Mouse (Mus musculus) frontal cortex, postnatal 25 days (tissue): ENCODE data around the gene Igdcc3.

Source experiments
- DNase-seq, 2 experiments: peaks; one replicate each; pipeline ENCODE4 v3.0.0; 2022; ENCODE audit warnings: low spot score in 2 of 2

Gene Igdcc3

DNA sequence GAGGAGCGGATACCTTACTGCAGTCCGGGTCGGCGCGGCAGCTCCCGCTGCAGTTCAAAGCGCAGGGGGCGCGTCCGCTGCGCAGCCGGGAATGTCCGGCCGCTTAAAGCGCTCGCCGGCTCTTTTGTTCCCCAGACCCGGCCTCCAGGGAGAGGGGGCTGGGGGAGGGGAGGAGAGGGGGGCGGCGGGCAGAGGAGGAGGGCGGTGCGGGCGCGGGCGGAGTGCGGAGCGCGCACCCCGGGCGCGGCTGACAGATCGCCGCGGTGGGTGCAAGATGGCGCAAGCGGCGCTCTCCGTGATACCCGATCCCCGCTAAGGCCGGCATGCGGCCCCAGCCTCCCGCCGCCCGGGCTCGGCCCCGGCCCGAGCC, at the start of gene Igdcc3:
Gene Igdcc3, plus strand, starts transcription at position 254 of the 370 bp plus-strand sequence.
- peak in 1 of 2 experiments; percentile 21 for DNase-seq

DNA sequence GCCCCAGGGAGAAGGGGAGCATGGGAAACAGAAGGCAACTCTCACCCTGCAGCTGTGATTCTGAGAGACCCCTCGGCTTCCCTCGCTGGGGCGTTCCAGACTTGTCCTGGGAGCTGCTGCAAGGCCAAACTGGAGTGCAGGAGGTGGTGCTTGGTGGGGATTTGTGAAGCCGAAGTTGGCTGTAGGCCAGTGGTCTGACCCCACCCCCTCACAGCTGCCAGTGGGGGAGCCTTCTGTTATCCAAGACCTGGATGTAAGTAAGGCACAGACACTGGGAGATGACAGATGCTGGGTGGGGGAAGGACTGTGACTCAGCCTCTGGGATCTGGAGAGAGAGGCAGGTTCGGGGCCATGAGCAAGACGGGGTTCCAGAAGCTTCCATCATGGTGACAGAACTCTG, 46.8 kb upstream of the Igdcc3 start:
- DNase-seq, result no peak

DNA sequence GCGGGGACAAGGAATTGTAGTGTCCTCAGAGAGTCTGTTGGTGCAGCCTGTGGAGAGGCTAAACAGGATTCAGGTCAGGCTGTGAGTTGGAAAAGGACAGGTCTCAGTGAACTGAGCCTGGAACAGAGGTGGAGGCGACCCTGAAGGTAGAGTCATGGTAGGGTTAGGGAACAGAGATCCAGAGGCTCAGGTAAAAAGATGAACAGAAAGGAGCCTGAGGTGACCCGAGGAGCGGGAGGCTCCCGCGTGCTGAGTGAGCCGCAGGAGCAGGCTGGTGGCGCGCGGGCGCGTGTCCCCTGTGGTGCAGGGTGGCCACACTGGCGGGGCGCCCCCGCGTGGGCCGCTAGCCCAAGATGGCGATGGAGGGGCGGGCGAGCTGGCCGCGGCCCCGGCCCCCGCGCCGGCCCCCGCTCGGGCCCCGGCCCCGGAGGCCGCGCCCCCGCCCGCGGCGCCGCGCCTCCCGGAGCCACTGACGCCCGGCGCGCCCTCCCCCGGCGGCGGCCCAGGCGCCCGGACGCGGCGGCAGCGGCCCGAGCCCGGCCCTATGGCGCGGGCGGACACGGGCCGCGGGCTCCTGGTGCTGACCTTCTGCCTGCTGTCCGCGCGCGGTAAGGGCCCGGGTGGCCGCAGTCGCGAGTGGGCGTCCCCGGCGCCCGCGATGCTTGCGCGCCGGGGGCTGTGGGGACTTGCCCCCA, 39.9 kb upstream of the Igdcc3 start, which contains the start of gene Igdcc4:
Gene Igdcc4, plus strand, starts transcription at position 496 of the 695 bp plus-strand sequence.
- peak in 1 of 2 experiments; percentile 15 for DNase-seq

DNA sequence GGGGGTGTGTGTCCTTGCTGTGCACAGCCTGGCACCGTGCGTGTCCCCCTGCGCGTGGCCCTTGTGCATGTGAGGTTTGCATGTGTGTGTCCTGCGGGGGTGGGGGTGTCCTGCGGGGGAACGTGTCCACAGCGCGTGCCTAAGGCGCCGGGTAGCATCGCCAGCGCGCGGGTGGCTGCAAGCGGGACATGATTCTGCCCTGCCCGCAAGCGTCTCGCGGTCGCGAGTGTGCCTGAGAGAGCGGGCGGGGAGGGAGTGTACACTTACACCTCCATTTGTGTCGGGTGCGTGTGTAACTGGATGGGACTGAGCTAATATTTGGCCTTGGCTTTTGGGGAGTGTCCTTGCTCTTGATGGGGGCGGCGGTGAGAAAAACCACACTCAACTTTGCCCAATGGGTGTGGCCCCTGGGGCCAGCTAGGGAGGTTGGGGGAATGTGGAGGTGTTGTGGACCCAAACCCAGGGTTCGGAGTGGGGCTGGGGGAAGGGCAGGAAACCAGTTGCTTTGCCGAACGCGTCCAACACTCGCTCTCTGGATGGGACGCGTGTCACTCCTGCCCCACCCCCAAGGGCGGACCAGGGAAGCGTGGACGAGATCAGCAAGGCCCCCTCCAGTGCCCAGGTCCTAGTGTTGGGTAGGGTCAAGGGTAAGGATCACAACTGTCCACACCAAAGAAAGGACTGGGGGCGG, 39.2 kb upstream of the Igdcc3 start:
- DNase-seq, result peak in 1 of 2 experiments; percentile 9

- DNase-seq, result no peak
Measured at GRCm38 (mm10) chr9:65102377-65103172, 38.4 kb upstream of the Igdcc3 start.

DNA sequence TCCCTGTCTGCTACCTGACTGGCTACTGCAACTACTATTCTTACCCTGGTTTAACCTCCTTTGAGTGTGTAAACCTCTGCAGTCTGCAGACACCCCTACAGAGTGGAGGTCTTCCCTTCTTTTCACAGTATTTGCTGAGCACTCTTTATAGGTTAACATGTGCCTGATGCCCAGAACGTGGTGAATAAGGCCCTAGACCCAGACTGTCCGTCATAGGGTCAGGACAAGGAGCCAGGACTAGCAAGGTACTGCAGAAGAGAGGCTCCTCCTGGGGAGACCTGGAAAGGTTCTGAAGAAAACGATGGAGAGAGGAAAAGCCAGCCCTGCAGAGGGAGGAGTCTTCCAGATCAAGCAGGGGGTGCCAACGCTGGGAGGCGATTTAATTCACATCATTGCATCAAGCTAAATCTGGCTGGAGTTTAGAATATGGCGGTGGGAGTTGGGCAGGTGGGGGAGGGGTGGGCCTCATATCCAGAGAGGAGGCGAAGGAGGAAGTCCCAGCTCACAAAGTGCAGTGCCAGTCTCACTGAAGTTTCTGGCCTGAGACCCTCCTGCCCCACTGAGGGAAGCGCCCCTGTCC, 37.7 kb upstream of the Igdcc3 start:
- no peak for DNase-seq

DNA sequence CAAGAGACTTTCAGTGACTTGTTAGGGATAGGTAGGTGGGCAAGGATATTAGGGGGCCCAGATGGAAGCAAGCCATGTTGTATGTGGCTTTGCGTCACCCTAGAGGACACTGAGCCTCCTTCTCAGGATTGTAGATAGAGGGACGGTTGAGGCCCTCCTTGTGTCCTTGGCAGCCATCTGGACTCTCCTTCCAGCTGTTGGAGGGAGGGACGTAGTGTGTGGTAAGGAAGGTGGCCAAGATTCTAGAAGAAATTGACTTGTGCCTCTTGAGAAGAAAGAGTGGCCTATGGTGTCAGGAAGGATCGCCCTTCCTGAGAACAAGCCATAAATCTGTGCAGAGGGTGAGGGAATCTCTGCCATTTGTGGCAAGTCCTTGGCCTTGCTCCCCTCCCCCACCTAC, 34.2 kb upstream of the Igdcc3 start:
- DNase-seq, result no peak

GRCm38 (mm10) chr9:65107893-65108292, 33.1 kb upstream of the Igdcc3 start:
- no peak for DNase-seq

DNA sequence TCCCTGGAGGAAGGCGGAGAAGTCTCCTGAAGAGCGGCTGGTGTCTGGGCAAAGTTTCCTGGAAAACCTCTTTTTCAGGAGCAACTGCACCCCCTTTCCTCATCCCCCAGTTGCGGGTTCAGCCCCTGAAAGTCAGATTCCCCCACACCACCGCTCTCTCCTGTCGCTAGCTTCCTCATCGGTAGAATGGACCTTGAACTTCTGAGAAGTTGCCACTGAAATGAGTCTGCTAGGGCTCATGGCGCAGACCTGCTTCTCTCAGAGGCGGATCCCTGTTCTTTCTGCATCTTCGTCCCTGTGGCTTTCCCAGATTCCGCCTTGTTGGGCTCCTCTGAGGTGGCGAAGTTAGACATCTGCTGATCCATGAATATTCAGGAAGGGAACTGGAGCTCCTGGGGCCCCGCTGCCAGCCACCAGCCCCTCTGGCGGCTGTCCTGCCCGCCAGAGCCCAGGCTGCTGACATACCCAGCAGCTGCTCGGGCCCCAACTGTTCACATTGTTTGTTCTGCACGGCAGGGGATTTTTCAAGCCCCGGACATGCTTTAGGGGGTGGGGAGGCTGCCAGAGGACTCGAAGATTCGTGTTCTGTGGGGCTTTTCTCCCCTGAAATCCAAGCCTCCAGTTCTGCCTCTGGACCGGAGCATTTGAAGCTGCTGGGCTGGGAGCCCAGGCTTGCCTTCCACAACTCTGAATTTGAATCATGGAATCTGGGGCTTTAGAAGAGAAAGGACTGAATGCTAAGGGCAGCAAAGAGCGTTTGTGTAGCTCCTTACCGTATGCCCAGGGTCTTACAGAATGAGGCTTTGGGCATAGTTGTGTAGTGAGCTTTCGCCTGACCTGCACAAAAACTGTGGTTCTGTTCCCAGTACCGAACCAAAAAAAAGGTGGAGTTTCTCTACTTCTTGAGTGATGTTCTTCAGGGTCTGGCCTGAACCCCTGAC, 31.6 kb upstream of the Igdcc3 start:
- peak in 1 of 2 experiments; percentile 12 for DNase-seq

DNA sequence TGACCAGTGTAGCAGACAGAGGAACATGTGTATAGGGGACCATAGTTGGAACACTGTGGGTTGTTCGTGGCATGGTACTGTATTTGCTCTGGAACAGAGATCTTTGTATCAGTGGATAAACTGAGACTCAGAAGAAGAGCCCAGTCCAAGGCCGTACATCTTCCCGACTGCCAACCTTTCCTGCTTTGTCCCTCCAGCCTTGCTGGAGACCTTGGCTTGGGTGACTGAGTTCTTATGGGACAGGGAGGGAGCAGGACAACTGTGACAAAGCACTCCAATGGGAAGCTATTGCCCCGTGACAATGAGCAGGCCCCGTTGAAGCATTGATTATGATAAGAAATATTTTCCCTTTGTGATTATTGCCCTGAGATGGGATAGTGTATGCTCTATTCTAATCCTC, 29.3 kb upstream of the Igdcc3 start:
- no peak for DNase-seq

GRCm38 (mm10) chr9:65113694-65114093, 27.3 kb upstream of the Igdcc3 start:
- DNase-seq, result no peak

DNA sequence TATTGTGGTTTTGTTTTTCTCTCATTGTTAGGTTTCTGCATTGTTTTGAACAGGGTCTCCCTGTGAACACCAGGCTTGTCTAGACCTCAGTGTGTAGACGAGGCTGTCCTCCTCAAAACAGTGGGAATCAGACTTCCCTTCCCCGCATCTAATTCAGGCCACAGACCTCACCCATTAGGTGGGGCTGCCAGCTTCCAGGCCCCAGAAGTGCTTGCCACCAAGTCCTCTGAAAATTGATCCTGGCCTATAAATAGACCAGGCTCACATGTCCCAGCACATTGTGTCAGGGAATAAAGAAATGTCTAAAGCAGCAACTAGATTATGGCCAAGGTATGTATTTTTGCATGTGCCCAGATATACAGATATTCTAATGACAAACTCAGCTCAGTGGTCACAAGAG, 25.1 kb upstream of the Igdcc3 start:
- DNase-seq, result no peak

GRCm38 (mm10) chr9:65117516-65117915, 23.5 kb upstream of the Igdcc3 start:
- no peak for DNase-seq

- DNase-seq, result peak in 1 of 2 experiments; percentile 66
Measured at GRCm38 (mm10) chr9:65120935-65121334, 20.1 kb upstream of the Igdcc3 start.

DNA sequence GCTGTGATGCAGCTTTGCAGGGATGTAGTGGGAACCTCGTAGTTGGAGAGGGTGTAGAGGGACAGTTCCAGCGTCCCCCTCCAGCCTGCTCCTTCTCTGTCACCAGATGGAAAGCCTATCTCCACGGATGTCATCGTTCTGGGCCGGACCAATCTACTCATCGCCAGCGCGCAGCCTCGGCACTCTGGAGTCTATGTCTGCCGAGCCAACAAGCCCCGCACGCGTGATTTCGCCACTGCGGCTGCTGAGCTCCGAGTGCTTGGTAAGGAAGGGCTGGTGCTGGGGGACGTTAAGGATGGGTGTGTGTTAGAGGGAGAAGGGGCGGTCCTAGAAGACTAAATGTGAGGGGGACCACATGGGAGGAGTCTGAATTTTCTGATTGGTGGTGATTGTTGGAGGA, 18.4 kb upstream of the Igdcc3 start:
- DNase-seq, result peak; percentile 42 to 46

- no peak for DNase-seq
Measured at GRCm38 (mm10) chr9:65123552-65124168, 17.3 kb upstream of the Igdcc3 start.

- DNase-seq, result no peak
Measured at GRCm38 (mm10) chr9:65128123-65128815, 12.7 kb upstream of the Igdcc3 start.

DNA sequence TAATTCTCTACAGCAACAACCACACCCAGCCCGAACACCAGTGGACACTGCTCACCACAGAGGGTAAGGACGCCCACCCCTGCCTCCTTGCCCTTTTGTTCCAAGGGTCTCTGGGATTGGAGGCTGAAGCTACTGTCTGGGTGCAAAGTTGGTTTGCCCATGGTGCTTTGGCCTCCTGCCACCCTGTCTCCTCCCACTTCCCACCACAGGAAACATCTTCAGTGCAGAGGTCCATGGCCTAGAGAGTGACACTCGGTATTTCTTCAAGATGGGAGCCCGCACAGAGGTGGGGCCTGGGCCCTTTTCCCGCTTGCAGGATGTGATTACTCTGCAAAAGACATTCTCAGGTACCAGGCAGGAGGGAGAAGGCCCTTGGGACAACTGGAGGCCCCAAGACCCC, 9.3 kb upstream of the Igdcc3 start:
- no peak for DNase-seq

- DNase-seq, result peak; percentile 75 to 76
Measured at GRCm38 (mm10) chr9:65133739-65134138, 7.2 kb upstream of the Igdcc3 start.

- no peak for DNase-seq
Measured at GRCm38 (mm10) chr9:65135126-65135525, 5.9 kb upstream of the Igdcc3 start.
